Mouse (Mus musculus) stomach, embryonic 16.5 days (tissue): ENCODE results near the gene Uqcc3. TPM values are rescaled to one million over a fixed set of nuclear protein-coding genes. Genes with fewer than 3 reads are reported as not detected.

Experiments used
- ATAC-seq: fragments of 200-750 bp; cut with Nextera tagmentation; 2 replicates; pipeline ENCODE4 v1.8.0; 2017; ENCODE audit warnings: moderate number of reproducible peaks, moderate TSS enrichment; ENCODE audit not compliant: insufficient read depth, low FRiP score
- H3K27ac ChIP-seq: fragments of 300-500 bp; sonication (generic); 2 replicates; pipeline ENCODE4 v1.5.1; 2014; ENCODE audit warnings: low read length
- H3K27me3 ChIP-seq: fragments of 300-500 bp; sonication (generic); 2 replicates; pipeline ENCODE4 v1.6.1; 2014; ENCODE audit warnings: low read length, control low read depth, mixed read lengths; ENCODE audit not compliant: control insufficient read depth, insufficient read depth
- H3K36me3 ChIP-seq: fragments of 300-500 bp; sonication (generic); 2 replicates; pipeline ENCODE4 v1.6.1; 2014; ENCODE audit warnings: low read length; ENCODE audit not compliant: control insufficient read depth, insufficient read depth
- H3K4me1 ChIP-seq: fragments of 300-500 bp; sonication (generic); 2 replicates; pipeline ENCODE4 v1.6.1; 2014; ENCODE audit warnings: low read length, control low read depth, mixed read lengths; ENCODE audit not compliant: control insufficient read depth, insufficient read depth
- H3K4me2 ChIP-seq: fragments of 300-500 bp; sonication (generic); 2 replicates; pipeline ENCODE4 v1.6.1; 2014; ENCODE audit warnings: low read depth, low read length, mixed read lengths
- H3K4me3 ChIP-seq: fragments of 300-500 bp; sonication (generic); replicated peaks from 2 replicates; pipeline ENCODE4 v1.5.1; 2014; ENCODE audit warnings: mild to moderate bottlenecking, low read length
- H3K9ac ChIP-seq: fragments of 300-500 bp; sonication (generic); 2 replicates; pipeline ENCODE4 v1.6.1; 2014; ENCODE audit warnings: low read length
- H3K9me3 ChIP-seq: fragments of 300-500 bp; sonication (generic); replicated peaks from 2 replicates; pipeline ENCODE4 v1.6.1; 2016; ENCODE audit warnings: low read length, control low read depth; ENCODE audit not compliant: control insufficient read depth
- WGBS: fragments of 180-500 bp; shearing (Covaris S2); extraction: QIAGEN DNeasy Blood & Tissue Kit; methylation state at CpG from one replicate; pipeline ENCODE4 v1.1.7; 2014; 5-methylcytosine and 5-hydroxymethylcytosine counted together
- polyA plus RNA-seq: library from polyadenylated mRNA; unstranded; fragments of >200 nt; fragmentation: Nextera tagmentation; extraction: Ambion mirVana; gene quantifications from 2 replicates; pipeline ENCODE4 v1.2.1, GENCODE M21; 2015

The Uqcc3 gene
- polyA plus RNA-seq, 1 experiment from 2014 or later, result 66.2 TPM

DNA sequence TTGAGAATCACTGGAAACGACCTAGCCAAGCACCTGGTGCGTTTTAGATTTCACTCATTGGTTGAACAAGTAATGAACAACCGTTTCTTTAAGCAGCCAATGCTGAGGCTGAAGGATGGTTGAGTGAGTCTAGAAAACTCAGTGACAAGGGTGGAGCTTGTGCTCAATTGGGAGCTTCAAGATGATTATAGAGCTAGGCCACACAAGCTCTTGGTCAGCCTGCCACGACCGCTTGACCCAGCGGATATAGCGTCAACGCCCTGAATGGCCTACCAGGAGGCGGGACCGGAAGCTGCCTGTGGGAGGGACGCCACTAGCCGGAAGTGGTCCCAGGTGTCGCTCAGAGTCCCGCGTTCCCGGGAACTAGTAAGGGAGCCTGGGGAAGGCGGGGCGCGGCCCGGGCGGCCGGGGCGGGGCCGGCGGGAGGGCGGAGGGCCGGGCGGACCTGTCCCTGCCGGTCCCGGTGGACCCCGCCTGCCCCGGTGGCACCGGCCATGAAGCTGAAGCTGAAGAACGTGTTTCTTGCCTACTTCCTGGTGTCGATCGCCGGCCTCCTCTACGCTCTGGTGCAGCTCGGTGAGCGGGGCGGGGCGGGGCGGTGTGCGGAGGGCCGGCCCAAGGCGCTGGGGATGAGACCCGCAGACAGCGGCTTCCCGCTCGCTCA lies 39.5 kb upstream of the Uqcc3 start, which contains the start of gene B3gat3:
Gene B3gat3 (plus strand): TSS at position 302 of the 664 bp plus-strand sequence.
- Histone ChIP-seq H3K27ac (peak within 1 kb of the TSS; percentile 95), H3K4me1 (peaks cover 9% of the 10 kb centered on the region), H3K4me3 (peak within 1 kb of the TSS; percentile 82), H3K9me3 (no peaks in the 10 kb centered on the region), H3K4me2 (peak within 1 kb of the TSS; percentile 82), H3K27me3 (no peaks in the 10 kb centered on the region), H3K9ac (peak within 1 kb of the TSS; percentile 86), H3K36me3 (peaks cover 14% of the 10 kb centered on the region)
- peak; percentile 98 for ATAC-seq
- WGBS, result 3% methylated on average over 37 of the region's 50 CpGs

DNA sequence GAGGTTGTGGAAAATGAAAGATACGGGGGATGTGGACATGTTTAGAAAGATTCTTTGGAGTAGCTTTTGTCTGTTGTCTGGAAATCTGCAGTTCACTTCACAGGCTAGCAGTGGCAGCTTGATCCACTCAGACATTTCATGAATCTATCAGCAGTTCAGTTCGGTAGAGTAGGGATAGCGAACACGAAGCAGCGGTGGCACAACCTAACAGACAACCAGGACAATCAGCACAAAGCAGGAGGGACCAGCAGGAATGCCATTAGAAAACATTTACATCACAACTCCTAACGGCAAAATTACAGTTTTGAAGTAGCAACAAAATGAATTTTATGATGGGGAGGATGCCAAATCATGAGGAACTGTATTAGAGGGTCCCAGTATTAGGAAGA lies 39.0 kb upstream of the Uqcc3 start:
- Histone ChIP-seq H3K27ac (peak overlapping the region; percentile 95), H3K4me1 (peaks cover 9% of the 10 kb centered on the region), H3K4me2 (peak overlapping the region; percentile 82), H3K27me3 (no peaks in the 10 kb centered on the region), H3K9ac (peak overlapping the region; percentile 86; the same call in 1 of the 2 replicates), H3K4me3 (peak overlapping the region; percentile 82), H3K9me3 (no peaks in the 10 kb centered on the region), H3K36me3 (peaks cover 19% of the 10 kb centered on the region)
- 73% methylated on average over 6 of the region's 6 CpGs for WGBS
- no peak for ATAC-seq

DNA sequence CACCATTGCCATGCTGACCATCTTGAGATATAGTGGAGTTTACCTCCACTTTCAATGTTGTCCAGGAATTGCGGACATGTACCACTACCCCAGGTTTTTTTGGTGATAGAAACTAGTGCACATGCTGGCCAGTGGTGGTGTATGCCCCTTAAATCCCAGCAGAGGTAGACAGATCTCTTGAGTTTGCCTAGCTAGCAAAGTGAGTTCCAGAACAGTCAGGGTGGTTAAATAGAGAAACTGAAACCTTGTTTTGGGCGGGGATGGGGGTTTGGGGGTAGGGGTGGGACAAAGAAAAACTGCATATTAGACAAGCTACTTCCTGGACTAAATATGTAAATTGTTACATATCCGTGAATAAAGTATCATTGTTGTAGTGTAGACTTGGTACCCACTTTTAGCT lies 38.3 kb upstream of the Uqcc3 start:
- Histone ChIP-seq H3K9ac (no peak overlapping the region), H3K36me3 (peaks cover 24% of the 10 kb centered on the region), H3K27ac (no peak overlapping the region), H3K27me3 (no peaks in the 10 kb centered on the region), H3K9me3 (no peaks in the 10 kb centered on the region), H3K4me3 (no peak overlapping the region), H3K4me1 (peaks cover 9% of the 10 kb centered on the region), H3K4me2 (no peak overlapping the region)
- no peak for ATAC-seq
- 90% methylated on average over 3 of the region's 3 CpGs for WGBS

DNA sequence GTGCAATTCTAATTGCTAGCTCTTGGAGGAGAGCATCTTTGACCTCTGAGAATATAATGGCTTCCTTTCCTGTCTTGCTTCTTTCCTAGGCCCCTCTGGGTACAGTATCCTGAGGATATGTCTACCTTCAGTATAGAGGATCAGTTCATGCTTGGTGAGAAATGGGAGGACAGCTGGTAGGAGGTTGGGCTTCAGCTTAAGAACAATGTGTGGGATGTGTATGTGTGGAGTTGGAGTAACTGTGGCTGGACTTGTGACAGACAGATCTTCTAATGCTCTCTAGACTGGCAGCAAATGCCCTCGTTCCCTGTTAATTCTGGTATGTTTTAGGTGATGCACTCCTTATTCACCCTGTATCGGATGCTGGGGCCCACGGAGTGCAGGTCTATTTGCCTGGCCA lies 33.5 kb upstream of the Uqcc3 start:
- no peak overlapping the region for H3K4me2 ChIP-seq
- no peak overlapping the region for H3K27ac ChIP-seq
- H3K9me3 ChIP-seq, result no peaks in the 10 kb centered on the region
- WGBS, result 97% methylated on average over 3 of the region's 3 CpGs
- H3K4me1 ChIP-seq, result no peaks in the 10 kb centered on the region
- H3K36me3 ChIP-seq, result peaks cover 58% of the 10 kb centered on the region
- no peak overlapping the region for H3K4me3 ChIP-seq
- no peak overlapping the region for H3K9ac ChIP-seq
- no peaks in the 10 kb centered on the region for H3K27me3 ChIP-seq
- no peak for ATAC-seq

DNA sequence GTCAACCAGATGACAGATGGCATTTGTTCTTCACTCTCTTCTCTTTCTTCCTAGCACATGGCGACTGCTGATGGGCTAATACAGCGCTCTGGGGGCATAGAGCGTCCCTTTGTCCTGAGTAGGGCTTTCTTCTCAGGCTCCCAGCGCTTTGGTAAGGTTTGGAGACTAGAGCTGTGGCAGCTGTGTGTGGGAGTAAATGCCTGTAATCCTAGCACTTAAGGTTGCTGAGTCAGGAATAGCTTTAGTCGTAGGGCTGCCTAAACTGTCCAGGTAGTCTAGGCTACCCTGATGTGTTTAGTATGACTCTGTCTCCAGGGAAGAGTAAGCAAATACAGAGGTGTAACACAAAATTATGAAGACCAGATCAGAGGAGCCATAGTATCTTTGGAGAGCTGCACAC lies 31.1 kb upstream of the Uqcc3 start:
- no peaks in the 10 kb centered on the region for H3K4me1 ChIP-seq
- H3K4me2 ChIP-seq, result no peak overlapping the region
- no peaks in the 10 kb centered on the region for H3K27me3 ChIP-seq
- no peaks in the 10 kb centered on the region for H3K9me3 ChIP-seq
- H3K36me3 ChIP-seq, result peaks cover 73% of the 10 kb centered on the region
- no peak overlapping the region for H3K27ac ChIP-seq
- no peak for ATAC-seq
- 90% methylated on average over 5 of the region's 5 CpGs for WGBS
- H3K4me3 ChIP-seq, result no peak overlapping the region
- H3K9ac ChIP-seq, result no peak overlapping the region

DNA sequence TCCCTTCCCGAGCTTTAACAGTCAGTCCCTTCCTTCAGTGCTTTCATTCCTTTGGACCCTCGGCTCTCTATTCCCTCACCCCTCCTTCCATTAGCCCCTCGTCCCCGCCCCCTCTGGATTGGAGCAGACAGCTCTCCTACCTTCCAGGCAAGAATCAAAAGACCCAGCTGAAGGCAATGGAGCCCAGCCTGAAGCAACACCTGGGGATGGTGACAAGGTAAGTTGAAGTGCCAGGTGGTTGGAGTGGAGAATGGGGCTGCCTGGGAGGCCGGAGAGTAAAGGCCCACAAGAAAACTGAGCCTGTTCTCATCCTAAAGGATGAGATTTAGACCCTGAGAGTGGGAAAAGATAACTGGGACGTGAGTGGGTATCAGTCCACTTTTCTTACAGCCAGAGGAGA lies 27.8 kb upstream of the Uqcc3 start:
- H3K36me3 ChIP-seq, result peaks cover 63% of the 10 kb centered on the region
- no peak overlapping the region for H3K9ac ChIP-seq
- ATAC-seq, result no peak
- H3K4me1 ChIP-seq, result no peaks in the 10 kb centered on the region
- no peaks in the 10 kb centered on the region for H3K27me3 ChIP-seq
- H3K4me3 ChIP-seq, result no peak overlapping the region
- no peaks in the 10 kb centered on the region for H3K9me3 ChIP-seq
- H3K4me2 ChIP-seq, result no peak overlapping the region
- WGBS, result 89% methylated on average over 6 of the region's 6 CpGs
- H3K27ac ChIP-seq, result no peak overlapping the region

DNA sequence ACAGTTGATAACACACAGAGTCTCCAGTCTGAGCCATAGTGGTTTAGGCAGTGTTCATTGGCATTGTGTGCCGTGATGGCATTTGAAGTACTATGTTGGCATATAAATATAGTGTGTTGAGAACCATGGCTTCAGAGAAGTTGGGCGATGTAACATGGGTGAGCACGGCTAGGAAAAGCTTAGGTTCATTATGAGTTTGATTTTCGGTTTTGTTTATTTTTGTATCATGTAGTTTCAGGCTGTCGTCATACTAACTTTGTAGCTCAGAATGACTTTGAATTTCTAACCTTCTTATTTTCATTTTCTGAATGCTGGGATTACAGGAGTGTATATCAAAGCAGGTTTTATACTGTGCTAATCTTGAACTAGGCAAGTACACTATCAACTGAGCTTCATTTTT lies 22.7 kb upstream of the Uqcc3 start:
- Histone ChIP-seq H3K36me3 (peaks cover 25% of the 10 kb centered on the region), H3K4me3 (no peak overlapping the region)
- 90% methylated on average over 5 of the region's 5 CpGs for WGBS

DNA sequence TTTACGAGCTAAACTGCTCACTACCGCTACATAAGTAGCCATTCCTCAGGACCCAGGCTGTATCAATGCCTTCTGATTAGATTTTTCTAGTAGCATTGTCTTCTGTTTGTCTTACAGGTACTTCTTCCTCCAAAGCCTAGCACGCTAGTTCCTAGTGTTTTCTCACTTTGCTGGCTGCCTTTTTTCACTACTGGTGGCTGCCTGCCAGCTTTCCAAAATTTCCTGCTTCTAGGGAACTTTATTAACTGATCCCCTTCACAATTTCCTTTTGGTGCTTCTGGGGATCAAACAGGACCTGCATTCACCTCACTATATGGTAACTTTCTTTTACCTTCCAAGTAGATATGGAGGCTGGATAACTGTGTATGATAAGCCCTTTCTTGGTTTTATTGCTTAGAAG lies 18.4 kb upstream of the Uqcc3 start:
- Histone ChIP-seq H3K9me3 (no peaks in the 10 kb centered on the region), H3K36me3 (peaks cover 13% of the 10 kb centered on the region), H3K4me2 (peak overlapping the region; percentile 69), H3K27me3 (no peaks in the 10 kb centered on the region), H3K4me3 (peak overlapping the region; percentile 77), H3K9ac (peak overlapping the region; percentile 96), H3K4me1 (peaks cover 15% of the 10 kb centered on the region), H3K27ac (0 out of 2 replicates have a peak overlapping the region, but pooled peaks have one; percentile 88)
- 25% methylated on average over 3 of the region's 3 CpGs for WGBS
- no peak for ATAC-seq

More for the DNA sequence above, 22.7 kb upstream of the Uqcc3 start:
- H3K4me2 ChIP-seq, result no peak overlapping the region
- no peaks in the 10 kb centered on the region for H3K9me3 ChIP-seq
- H3K4me1 ChIP-seq, result peaks cover 9% of the 10 kb centered on the region
- no peak overlapping the region for H3K27ac ChIP-seq
- no peak overlapping the region for H3K9ac ChIP-seq
- ATAC-seq, result no peak
- H3K27me3 ChIP-seq, result no peaks in the 10 kb centered on the region

DNA sequence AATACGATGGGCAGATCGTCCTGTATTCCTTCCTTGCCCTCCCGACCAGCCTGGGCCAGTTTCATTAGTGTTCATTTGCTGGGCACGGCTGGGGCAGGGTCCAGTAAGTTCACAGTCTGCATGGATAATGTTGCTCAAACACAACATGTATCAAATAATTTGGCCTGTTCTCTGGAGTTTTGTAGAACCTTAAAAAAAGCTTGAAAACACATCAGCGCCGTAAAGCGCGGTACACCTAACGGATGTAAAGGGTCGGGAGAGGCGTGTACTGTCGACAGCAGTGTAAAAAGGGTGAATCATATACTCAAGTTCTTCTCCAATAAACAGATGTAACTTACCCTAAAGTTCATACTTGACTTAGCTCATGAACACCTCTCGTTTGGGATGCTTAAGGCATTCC lies 17.9 kb upstream of the Uqcc3 start:
- Histone ChIP-seq H3K4me3 (peak overlapping the region; percentile 77), H3K36me3 (peaks cover 9% of the 10 kb centered on the region)

More for the DNA sequence above, 17.9 kb upstream of the Uqcc3 start:
- H3K27me3 ChIP-seq, result no peaks in the 10 kb centered on the region
- 5% methylated on average over 13 of the region's 13 CpGs for WGBS
- no peaks in the 10 kb centered on the region for H3K9me3 ChIP-seq
- no peak for ATAC-seq
- peak overlapping the region; percentile 96 for H3K9ac ChIP-seq
- peak overlapping the region; percentile 88 for H3K27ac ChIP-seq
- peaks cover 19% of the 10 kb centered on the region for H3K4me1 ChIP-seq
- H3K4me2 ChIP-seq, result peak overlapping the region; percentile 69
